Mouse (Mus musculus) adrenal gland, postnatal 10 days (tissue): ENCODE measurements around the gene Krtap4-13. TPM values are rescaled to one million over a fixed set of nuclear protein-coding genes. Genes with fewer than 3 reads are reported as not detected.
"Not testable (repeated sequence)": the region's sequence is repeated elsewhere in the genome, so short reads cannot be mapped to it uniquely, and the experiment has no call there.

Experiments used
- DNase-seq: peaks from one replicate; pipeline ENCODE4 v3.0.0; 2021; ENCODE audit warnings: mixed read lengths
- long read RNA-seq, 2 experiments: library from polyadenylated mRNA; stranded (forward); transcript quantifications; one replicate each; pipeline ENCODE4 v2.0.0; 2021
- total RNA-seq, 2 experiments: library from RNA; stranded (reverse); gene quantifications; 2 replicates each; pipeline ENCODE4 v1.2.3; 2021

The Krtap4-13 gene
- total RNA-seq, result not detected
- long read RNA-seq, experiment 1, result 0 reads
- long read RNA-seq, experiment 2, result 0 reads

- not testable (repeated sequence) for DNase-seq
Observed at GRCm38 (mm10) chr11:99809792-99810191, at the start of gene Krtap4-13. Krtap4-13 (minus strand) TSS chr11:99809892.

- DNase-seq, result no peak
Observed at GRCm38 (mm10) chr11:99858761-99859160, 49.1 kb upstream of the Krtap4-13 start.

GRCm38 (mm10) chr11:99857617-99858016 is 47.9 kb upstream of the Krtap4-13 start, which contains the start of gene Gm11568:
Gm11568 (plus strand) TSS chr11:99857917.
- no peak for DNase-seq

- DNase-seq, result peak; percentile 2
Observed at GRCm38 (mm10) chr11:99854121-99854520, 44.4 kb upstream of the Krtap4-13 start.

- DNase-seq, result no peak
Observed at GRCm38 (mm10) chr11:99851508-99851907, 41.8 kb upstream of the Krtap4-13 start, which contains the start of gene Krtap4-16. Krtap4-16 (minus strand) TSS chr11:99851608.

- no peak for DNase-seq
Observed at GRCm38 (mm10) chr11:99846746-99847145, 37.1 kb upstream of the Krtap4-13 start.

- DNase-seq, result no peak
Observed at GRCm38 (mm10) chr11:99842185-99842584, 32.5 kb upstream of the Krtap4-13 start.

GRCm38 (mm10) chr11:99837966-99838365 is 28.3 kb upstream of the Krtap4-13 start, which contains the start of gene 2300003K06Rik:
2300003K06Rik (minus strand) TSS chr11:99838066.
- DNase-seq, result no peak

GRCm38 (mm10) chr11:99815566-99815965 is 5.9 kb upstream of the Krtap4-13 start, which contains the start of gene Gm11564:
Gm11564 (minus strand) TSS chr11:99815666.
- not testable (repeated sequence) for DNase-seq

- DNase-seq, result not testable (repeated sequence)
Observed at GRCm38 (mm10) chr11:99804346-99804745, 5.3 kb downstream of the Krtap4-13 start, which contains the start of gene Gm11554. Gm11554 (minus strand) TSS chr11:99804446.

- not testable (repeated sequence) for DNase-seq
Observed at GRCm38 (mm10) chr11:99798832-99799231, 10.9 kb downstream of the Krtap4-13 start, which contains the start of gene Gm11569. Gm11569 (minus strand) TSS chr11:99798932.

- DNase-seq, result no peak
Observed at GRCm38 (mm10) chr11:99793367-99793766, 16.3 kb downstream of the Krtap4-13 start, which contains the start of gene Gm11596. Gm11596 (minus strand) TSS chr11:99793467.

GRCm38 (mm10) chr11:99784900-99785299 is 24.8 kb downstream of the Krtap4-13 start, which contains the start of gene Krtap4-9:
Krtap4-9 (plus strand) TSS chr11:99785200.
- DNase-seq, result not testable (repeated sequence)

GRCm38 (mm10) chr11:99780604-99781003 is 29.1 kb downstream of the Krtap4-13 start, which contains the start of gene Krtap4-8:
Krtap4-8 (minus strand) TSS chr11:99780704.
- no peak for DNase-seq

GRCm38 (mm10) chr11:99778401-99778800 is 31.3 kb downstream of the Krtap4-13 start:
- DNase-seq, result no peak

GRCm38 (mm10) chr11:99772813-99773212 is 36.9 kb downstream of the Krtap4-13 start, which contains the start of gene Gm11595:
Gm11595 (minus strand) TSS chr11:99772913.
- DNase-seq, result not testable (repeated sequence)

GRCm38 (mm10) chr11:99768410-99768809 is 41.3 kb downstream of the Krtap4-13 start:
- no peak for DNase-seq

Other genes starting within 250 kb of the Krtap4-13 start
- gene Krtap3-1, start 243.3 kb downstream of the Krtap4-13 start, total RNA-seq, result not detected
- not detected for gene Krtap1-5, start 228.9 kb downstream of the Krtap4-13 start, total RNA-seq
- gene Krtap1-4, start 226.2 kb downstream of the Krtap4-13 start, total RNA-seq, result not detected
- gene Krtap1-3, start 218.6 kb downstream of the Krtap4-13 start, total RNA-seq, result not detected
- not detected for gene Krtap9-3, start 211.8 kb downstream of the Krtap4-13 start, total RNA-seq
- gene Gm11938, start 206.6 kb downstream of the Krtap4-13 start, total RNA-seq, result not detected
- not detected for gene Gm11937, start 199.7 kb downstream of the Krtap4-13 start, total RNA-seq
- not detected for gene Krtap2-4, start 195.0 kb downstream of the Krtap4-13 start, total RNA-seq
- gene Gm11562, start 189.5 kb downstream of the Krtap4-13 start, total RNA-seq, result not detected
- not detected for gene Krtap4-1, start 181.7 kb downstream of the Krtap4-13 start, total RNA-seq
- gene Krtap4-2, start 174.8 kb downstream of the Krtap4-13 start, total RNA-seq, result not detected
- not detected for gene Krtap4-7, start 165.8 kb downstream of the Krtap4-13 start, total RNA-seq
- not detected for gene Gm11555, start 159.7 kb downstream of the Krtap4-13 start, total RNA-seq
- not detected for gene Gm11563, start 150.9 kb downstream of the Krtap4-13 start, total RNA-seq
- not detected for gene Krtap4-6, start 143.9 kb downstream of the Krtap4-13 start, total RNA-seq
- not detected for gene Gm14190, start 119.2 kb downstream of the Krtap4-13 start, total RNA-seq
- gene Gm14180, start 75.6 kb downstream of the Krtap4-13 start, total RNA-seq, result not detected
- gene Gm11595, start 37.0 kb downstream of the Krtap4-13 start, total RNA-seq, result not detected
- not detected for gene Krtap4-8, start 29.2 kb downstream of the Krtap4-13 start, total RNA-seq
- gene Krtap4-9, start 24.7 kb downstream of the Krtap4-13 start, total RNA-seq, result not detected
- not detected for gene Gm11596, start 16.4 kb downstream of the Krtap4-13 start, total RNA-seq
- gene Gm11569, start 11.0 kb downstream of the Krtap4-13 start, total RNA-seq, result not detected
- gene Gm11554, start 5.4 kb downstream of the Krtap4-13 start, total RNA-seq, result not detected
- not detected for gene Gm11564, start 5.8 kb upstream of the Krtap4-13 start, total RNA-seq
- not detected for gene 2300003K06Rik, start 28.2 kb upstream of the Krtap4-13 start, total RNA-seq
- gene Krtap4-16, start 41.7 kb upstream of the Krtap4-13 start, total RNA-seq, result not detected
- not detected for gene Gm11568, start 48.0 kb upstream of the Krtap4-13 start, total RNA-seq
- not detected for gene Gm11559, start 54.6 kb upstream of the Krtap4-13 start, total RNA-seq
- not detected for gene Krtap9-1, start 63.5 kb upstream of the Krtap4-13 start, total RNA-seq
- not detected for gene Gm11567, start 69.3 kb upstream of the Krtap4-13 start, total RNA-seq
- gene Krtap31-1, start 98.0 kb upstream of the Krtap4-13 start, total RNA-seq, result not detected
- gene Gm11565, start 104.9 kb upstream of the Krtap4-13 start, total RNA-seq, result not detected
- not detected for gene Krtap31-2, start 126.4 kb upstream of the Krtap4-13 start, total RNA-seq
- not detected for gene Krtap9-5, start 138.6 kb upstream of the Krtap4-13 start, total RNA-seq
- gene Krtap29-1, start 169.2 kb upstream of the Krtap4-13 start, total RNA-seq, result not detected
- gene Krtap16-1, start 176.7 kb upstream of the Krtap4-13 start, total RNA-seq, result not detected
- not detected for gene Krtap17-1, start 184.1 kb upstream of the Krtap4-13 start, total RNA-seq
- gene Krt33a, start 206.3 kb upstream of the Krtap4-13 start, total RNA-seq, result not detected
- not detected for gene Krt33b, start 220.0 kb upstream of the Krtap4-13 start, total RNA-seq
- gene Krt34, start 231.7 kb upstream of the Krtap4-13 start, total RNA-seq, result not detected
- not detected for gene Krt31, start 240.7 kb upstream of the Krtap4-13 start, total RNA-seq